Mouse (Mus musculus) CH12.LX (cell line): ENCODE measurements around the gene Map1b. TPM values are rescaled to one million over a fixed set of nuclear protein-coding genes. Genes with fewer than 3 reads are reported as not detected.

Experiments used
- DNase-seq: peaks from one replicate; pipeline ENCODE4 v3.0.0-alpha.2; 2013; ENCODE audit errors: extremely low read depth
- H3K27ac ChIP-seq: 2 replicates; pipeline ENCODE4 v1.5.1; 2012; ENCODE audit warnings: low read depth, mild to moderate bottlenecking, control low read depth, moderate library complexity; ENCODE audit not compliant: insufficient read depth
- H3K27me3 ChIP-seq: replicated peaks from 2 replicates; pipeline ENCODE3; 2012; ENCODE audit warnings: inconsistent platforms
- H3K36me3 ChIP-seq, 2 experiments: replicated peaks in 1 of 2; 2 replicates each; pipeline versions ENCODE3 to v1.6.1; 2012; ENCODE audit warnings: inconsistent platforms in 1 of 2, low read length in 1 of 2, mild to moderate bottlenecking in 1 of 2, mixed read lengths in 1 of 2, moderate library complexity in 1 of 2; ENCODE audit not compliant: control insufficient read depth in 1 of 2, insufficient read depth in 1 of 2
- H3K4me1 ChIP-seq, 2 experiments: 2 replicates each; pipeline ENCODE4 v1.6.1; 2012; ENCODE audit warnings: inconsistent platforms in 1 of 2, moderate library complexity in 1 of 2; ENCODE audit not compliant: insufficient read depth in 2 of 2, control insufficient read depth in 1 of 2
- H3K4me2 ChIP-seq: 2 replicates; pipeline ENCODE4 v1.6.1; 2012; ENCODE audit warnings: low read depth, mild to moderate bottlenecking, control low read depth; ENCODE audit not compliant: poor library complexity, insufficient read depth, severe bottlenecking
- H3K4me3 ChIP-seq, 3 experiments: fragments of 150-350 bp in 1 of 3; sonication (generic) in 1 of 3; replicated peaks in 1 of 3; 2 replicates each; pipeline versions ENCODE3 to v1.5.1; 2011 to 2012; ENCODE audit warnings: low read depth in 2 of 3, low read length in 2 of 3, mild to moderate bottlenecking in 2 of 3, moderate library complexity in 2 of 3, control low read depth in 1 of 3, improper control_type of control experiment in 1 of 3, inconsistent platforms in 1 of 3, mixed read lengths in 1 of 3; ENCODE audit not compliant: poor library complexity in 1 of 3
- H3K79me2 ChIP-seq: replicated peaks from 2 replicates; pipeline ENCODE4 v1.6.1; 2012; ENCODE audit warnings: mild to moderate bottlenecking, moderate library complexity; ENCODE audit not compliant: control insufficient read depth, poor library complexity, insufficient read depth, severe bottlenecking; ENCODE audit errors: extremely low read depth
- H3K9ac ChIP-seq: 2 replicates; pipeline ENCODE4 v1.6.1; 2012; ENCODE audit warnings: low read depth, mild to moderate bottlenecking, control low read depth, moderate library complexity; ENCODE audit not compliant: insufficient read depth
- H3K9me3 ChIP-seq: replicated peaks from 2 replicates; pipeline ENCODE3; 2012; ENCODE audit warnings: low read length, inconsistent platforms, mixed read lengths
- CTCF ChIP-seq, 2 experiments: IDR thresholded peaks in 1 of 2; conservative IDR thresholded peaks in 1 of 2; 2 replicates each; pipeline ENCODE4 v1.5.1; 2011 to 2012; ENCODE audit warnings: low read depth in 2 of 2, low read length in 2 of 2, improper control_type of control experiment in 1 of 2, inconsistent platforms in 1 of 2, mild to moderate bottlenecking in 1 of 2, moderate library complexity in 1 of 2
- EP300 ChIP-seq: IDR thresholded peaks from 2 replicates; pipeline ENCODE4 v1.6.1; 2011; ENCODE audit warnings: low read length, improper control_type of control experiment
- GABPA ChIP-seq: IDR thresholded peaks from 2 replicates; pipeline ENCODE4 v1.6.1; 2012; ENCODE audit warnings: low read depth, low read length, improper control_type of control experiment, inconsistent platforms; ENCODE audit not compliant: insufficient replicate concordance
- IRF4 ChIP-seq: IDR thresholded peaks from 2 replicates; pipeline ENCODE4 v1.6.1; 2014; ENCODE audit warnings: low read depth, mild to moderate bottlenecking, inconsistent platforms, low read length, improper control_type of control experiment
- MAX ChIP-seq: IDR thresholded peaks from 2 replicates; pipeline ENCODE4 v1.6.1; 2011; ENCODE audit warnings: low read length, improper control_type of control experiment
- MAZ ChIP-seq: IDR thresholded peaks from 2 replicates; pipeline ENCODE4 v1.6.1; 2012; ENCODE audit warnings: low read depth, mild to moderate bottlenecking, inconsistent platforms, low read length, improper control_type of control experiment, moderate library complexity
- MEF2A ChIP-seq: IDR thresholded peaks from 2 replicates; pipeline ENCODE4 v1.6.1; 2014; ENCODE audit warnings: low read depth, mild to moderate bottlenecking, inconsistent platforms, low read length, improper control_type of control experiment, borderline replicate concordance
- MYC ChIP-seq: IDR thresholded peaks from 2 replicates; pipeline ENCODE4 v1.6.1; 2011; ENCODE audit warnings: low read depth, mild to moderate bottlenecking, improper control_type of control experiment, low read length
- NELFE ChIP-seq: IDR thresholded peaks from 2 replicates; pipeline ENCODE4 v1.6.1; 2011; ENCODE audit warnings: low read depth, low read length, improper control_type of control experiment
- NRF1 ChIP-seq: IDR thresholded peaks from 2 replicates; pipeline ENCODE4 v1.6.1; 2014; ENCODE audit warnings: low read depth, mild to moderate bottlenecking, inconsistent platforms, low read length, improper control_type of control experiment, moderate library complexity
- POLR2A ChIP-seq: IDR thresholded peaks from 2 replicates; pipeline ENCODE4 v1.6.1; 2011; ENCODE audit warnings: low read depth, mild to moderate bottlenecking, improper control_type of control experiment, low read length
- POLR2AphosphoS2 ChIP-seq: IDR thresholded peaks from 2 replicates; pipeline ENCODE4 v1.6.1; 2011; ENCODE audit warnings: low read depth, low read length, improper control_type of control experiment
- TBP ChIP-seq: conservative IDR thresholded peaks from 2 replicates; pipeline ENCODE4 v1.6.1; 2011; ENCODE audit warnings: low read depth, low read length, improper control_type of control experiment
- TCF12 ChIP-seq: IDR thresholded peaks from 2 replicates; pipeline ENCODE4 v1.6.1; 2014; ENCODE audit warnings: low read depth, mild to moderate bottlenecking, inconsistent platforms, low read length, improper control_type of control experiment
- UBTF ChIP-seq: IDR thresholded peaks from 2 replicates; pipeline ENCODE4 v1.6.1; 2012; ENCODE audit warnings: low read depth, mild to moderate bottlenecking, inconsistent platforms, low read length, improper control_type of control experiment, moderate library complexity
- ZC3H11A ChIP-seq: IDR thresholded peaks from 2 replicates; pipeline ENCODE4 v1.6.1; 2012; ENCODE audit warnings: low read depth, mild to moderate bottlenecking, inconsistent platforms, low read length, improper control_type of control experiment
- ZKSCAN1 ChIP-seq: IDR thresholded peaks from 2 replicates; pipeline ENCODE4 v1.6.1; 2012; ENCODE audit warnings: low read depth, inconsistent platforms, low read length, improper control_type of control experiment, borderline replicate concordance
- ZMIZ1 ChIP-seq: IDR thresholded peaks from 2 replicates; pipeline ENCODE4 v1.6.1; 2012; ENCODE audit warnings: low read depth, mild to moderate bottlenecking, inconsistent platforms, low read length, improper control_type of control experiment
- dilution Hi-C: fragments of 300-500 bp; cut with MboI; formaldehyde crosslinking; loops from 2 replicates; pipeline ENCODE4 v1.14.3; 2020; ENCODE audit warnings: low sequenced_read_pairs; ENCODE audit not compliant: extremely low pct_unique_long_range_greater_than_20kb, extremely low pct_ligation_motif_present
- in situ Hi-C: fragments of 300-500 bp; cut with MboI; formaldehyde crosslinking; loops from 3 replicates; pipeline ENCODE4 v1.14.3; 2019; ENCODE audit warnings: low sequenced_read_pairs, low pct_ligation_motif_present, low pct_unique_long_range_greater_than_20kb, mixed read lengths
- polyA plus RNA-seq: library from polyadenylated mRNA; unstranded; fragments of >175 nt; gene quantifications from 2 replicates; pipeline ENCODE4 v1.2.1, GENCODE M21; 2012; ENCODE audit warnings: low read depth; ENCODE audit not compliant: insufficient read length
- total RNA-seq, 2 experiments: library from RNA; depleted of rRNA; stranded (reverse); fragments of 300-350 nt in 1 of 2; fragments of >200 nt in 1 of 2; gene quantifications; 2 replicates each; pipeline ENCODE4 v1.2.3; 2012 to 2014

Map1b gene
- total and polyA plus RNA-seq, 3 experiments, result 0.04 to 0.08 TPM; not detected in 1

DNA sequence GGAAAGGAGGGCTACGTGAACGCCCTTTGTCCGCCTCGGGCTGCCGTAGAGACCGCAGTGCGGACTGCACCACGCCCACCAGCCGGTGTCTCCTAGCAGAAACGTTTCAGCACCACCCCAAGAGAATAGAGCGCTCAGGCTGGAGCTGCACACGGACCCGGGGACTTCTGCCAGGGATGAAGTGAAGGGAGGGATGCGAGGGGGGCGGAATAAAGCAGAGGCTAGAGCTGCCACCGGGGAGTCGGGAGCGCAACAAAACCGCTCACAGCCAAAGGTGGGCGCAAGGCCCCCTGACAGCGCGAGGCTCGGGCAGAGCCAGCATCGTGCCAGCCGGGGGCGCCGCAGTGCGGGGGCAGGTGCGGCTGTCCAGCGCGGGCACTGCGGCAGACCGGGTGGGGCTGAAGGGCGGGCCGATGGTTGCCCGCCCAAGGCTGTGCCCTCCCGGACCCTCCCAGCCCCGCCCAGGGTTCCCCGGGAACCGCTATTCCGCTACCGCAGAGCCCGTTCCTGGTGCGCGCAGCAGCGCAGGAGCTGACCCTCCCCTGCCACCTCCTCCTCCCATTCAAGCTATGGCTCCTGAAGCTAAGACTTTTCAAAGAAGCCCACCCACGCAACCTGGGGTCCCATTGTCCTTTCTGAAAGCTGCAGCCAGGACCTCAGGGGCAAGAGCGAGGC lies 1.3 kb downstream of the Map1b start:
- H3K36me3 ChIP-seq, result no peaks in the 10 kb centered on the region
- H3K9ac ChIP-seq, result no peak overlapping the region
- in situ Hi-C loops, result loop anchor here (25.0 kb wide), 1 partner anchor 322 kb away; no protein-coding TSS in a partner anchor
- no peaks in the 10 kb centered on the region for H3K27me3 ChIP-seq
- H3K27ac ChIP-seq, result no peak overlapping the region
- H3K79me2 ChIP-seq, result no peaks in the 10 kb centered on the region
- TF ChIP-seq POLR2A (no peak), NELFE (no peak), UBTF (no peak), MAZ (no peak), ZMIZ1 (no peak), MAX (no peak), TBP (no peak), ZC3H11A (no peak), GABPA (no peak), ZKSCAN1 (no peak), NRF1 (no peak), IRF4 (no peak), POLR2AphosphoS2 (no peak)
- H3K4me2 ChIP-seq, result no peak overlapping the region
- no peaks in the 10 kb centered on the region for H3K4me1 ChIP-seq
- no peaks in the 10 kb centered on the region for H3K9me3 ChIP-seq
- DNase-seq, result no peak
- dilution Hi-C loops, result loop anchor here (25.0 kb wide), 1 partner anchor 128 kb away; no protein-coding TSS in a partner anchor
- no peak overlapping the region for H3K4me3 ChIP-seq

DNA sequence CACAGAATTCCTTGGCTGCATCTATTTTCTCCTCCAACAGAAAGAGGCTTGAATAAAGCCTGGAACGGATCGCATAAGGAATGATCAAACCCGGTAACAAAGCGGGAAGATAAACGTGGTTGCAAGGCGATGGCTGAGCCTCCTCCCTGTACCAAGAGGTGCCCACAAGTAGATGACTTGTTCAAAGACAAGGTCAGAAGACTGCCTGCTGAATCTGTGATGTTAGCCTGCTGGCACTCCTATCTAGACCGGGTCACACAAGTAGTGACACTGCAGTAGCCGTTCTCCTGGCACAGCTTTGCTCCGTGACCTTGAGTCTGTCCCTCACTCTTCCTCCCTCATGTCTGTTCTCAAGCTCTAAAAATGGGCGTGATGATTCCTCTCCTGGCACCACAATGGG lies 2.4 kb downstream of the Map1b start:
- Histone ChIP-seq H3K79me2 (no peaks in the 10 kb centered on the region), H3K36me3 (no peaks in the 10 kb centered on the region), H3K27ac (no peak overlapping the region), H3K4me2 (no peak overlapping the region), H3K4me1 (no peaks in the 10 kb centered on the region), H3K9me3 (no peaks in the 10 kb centered on the region), H3K4me3 (no peak overlapping the region), H3K9ac (no peak overlapping the region)
- in situ Hi-C loops, result loop anchor here (25.0 kb wide), 1 partner anchor 323 kb away; no protein-coding TSS in a partner anchor
- dilution Hi-C loops, result loop anchor here (25.0 kb wide), 1 partner anchor 127 kb away; no protein-coding TSS in a partner anchor
- DNase-seq, result no peak
- TF ChIP-seq MEF2A (no peak), TCF12 (no peak), MAX (no peak), CTCF (conservative IDR thresholded peaks at IDR 0.05 in 1 of 2, IDR thresholded peaks at IDR 0.05 in 1 of 2; ENCODE audit: low read depth in 2 of 2, low read length in 2 of 2) (no peak), MYC (no peak), EP300 (no peak)
- TF ChIP-seq, all 38 proteins: peak for 0
- no peaks in the 10 kb centered on the region for H3K27me3 ChIP-seq
